Mouse (Mus musculus): ENCODE measurements around the gene Pnpla6.

GRCm38 (mm10) chr8:3502217-3502616 lies 13.0 kb upstream of the Pnpla6 start:
- no peak for TF ChIP-seq POLR2A (IDR thresholded peaks at IDR 0.05; ENCODE audit: low read depth, low read length)
- TF ChIP-seq CTCF (IDR thresholded peaks at IDR 0.05; ENCODE audit: extremely low read depth, insufficient read length, insufficient replicate concordance, low read depth, low read length) = no peak
